Mouse (Mus musculus) kidney, postnatal 0 days (tissue): ENCODE results near the gene Pold3. TPM values are rescaled to one million over a fixed set of nuclear protein-coding genes. Genes with fewer than 3 reads are reported as not detected.

Experiments
- ATAC-seq: fragments of 200-750 bp; cut with Nextera tagmentation; replicated peaks from 2 replicates; pipeline ENCODE4 v1.8.0; 2017; ENCODE audit warnings: low read depth, moderate number of reproducible peaks, moderate TSS enrichment, moderate library complexity; ENCODE audit not compliant: low FRiP score
- DNase-seq: peaks from one replicate; pipeline ENCODE4 v3.0.0-alpha.2; 2016; ENCODE audit warnings: low spot score
- H3K27ac ChIP-seq: fragments of 300-500 bp; sonication (generic); 2 replicates; pipeline ENCODE4 v1.5.1; 2014; ENCODE audit warnings: mild to moderate bottlenecking
- H3K27me3 ChIP-seq: fragments of 300-500 bp; sonication (generic); 2 replicates; pipeline ENCODE4 v1.6.1; 2014; ENCODE audit warnings: low read length, mixed read lengths; ENCODE audit not compliant: insufficient read depth
- H3K36me3 ChIP-seq: fragments of 300-500 bp; sonication (generic); 2 replicates; pipeline ENCODE4 v1.6.1; 2014; ENCODE audit warnings: low read length, mixed read lengths; ENCODE audit not compliant: insufficient read depth
- H3K4me1 ChIP-seq: fragments of 300-500 bp; sonication (generic); replicated peaks from 2 replicates; pipeline ENCODE4 v1.6.1; 2014; ENCODE audit warnings: antibody characterized with exemption, low read length, mixed read lengths; ENCODE audit not compliant: insufficient read depth
- H3K4me2 ChIP-seq: fragments of 300-500 bp; sonication (generic); 2 replicates; pipeline ENCODE4 v1.6.1; 2014; ENCODE audit warnings: mild to moderate bottlenecking, low read length, moderate library complexity, mixed read lengths
- H3K4me3 ChIP-seq: fragments of 300-500 bp; sonication (generic); replicated peaks from 2 replicates; pipeline ENCODE4 v1.5.1; 2014; ENCODE audit warnings: low read depth, low read length
- H3K9ac ChIP-seq: fragments of 300-500 bp; sonication (generic); 2 replicates; pipeline ENCODE4 v1.6.1; 2014; ENCODE audit warnings: low read depth, low read length
- H3K9me3 ChIP-seq: fragments of 300-500 bp; sonication (generic); replicated peaks from 2 replicates; pipeline ENCODE4 v1.6.1; 2016; ENCODE audit warnings: low read length, inconsistent platforms, mixed read lengths
- CTCF ChIP-seq: IDR thresholded peaks from 2 replicates; pipeline ENCODE4 v1.5.1; 2016; ENCODE audit warnings: antibody characterized with exemption, low read depth, mild to moderate bottlenecking, moderate library complexity
- WGBS: fragments of 180-500 bp; shearing (Covaris S2); extraction: QIAGEN DNeasy Blood & Tissue Kit; methylation state at CpG from one replicate; pipeline ENCODE4 v1.1.7; 2014; 5-methylcytosine and 5-hydroxymethylcytosine counted together
- polyA plus RNA-seq: library from polyadenylated mRNA; unstranded; fragments of >200 nt; fragmentation: Nextera tagmentation; extraction: Ambion mirVana; gene quantifications from 2 replicates; pipeline ENCODE4 v1.2.1, GENCODE M21; 2015

Gene Pold3
- polyA plus RNA-seq, 1 experiment from 2014 or later, result 34.8 TPM

DNA sequence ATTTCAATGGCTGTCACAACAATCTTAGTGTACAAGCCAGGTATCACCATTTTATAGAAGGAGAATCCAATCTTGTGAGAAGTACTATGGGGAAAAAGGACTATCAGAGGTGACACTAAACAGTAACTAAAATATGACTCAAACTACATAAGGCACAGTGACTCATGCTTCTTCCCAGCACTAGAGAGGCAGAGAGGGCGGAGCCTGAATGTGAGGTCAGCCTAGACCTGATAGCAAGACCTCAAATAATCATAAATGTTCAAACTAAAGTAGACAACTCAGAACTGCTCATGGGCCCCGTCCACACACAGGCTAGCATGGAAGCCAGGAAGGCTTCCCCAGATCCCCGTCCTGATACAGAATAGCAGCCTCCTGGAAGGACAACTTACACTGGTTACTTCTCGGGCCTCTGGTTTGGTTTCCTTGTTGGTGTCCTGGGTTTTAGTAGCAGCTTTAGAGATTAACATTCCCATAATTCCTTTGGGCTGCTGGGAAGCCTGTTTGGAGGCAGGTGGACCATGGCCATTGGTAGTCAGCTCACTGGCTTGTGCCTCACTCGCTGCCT, 21.3 kb downstream of the Pold3 start:
- H3K36me3 ChIP-seq, result peaks cover 54% of the 10 kb centered on the region
- 91% methylated on average over 5 of the region's 5 CpGs for WGBS

DNA sequence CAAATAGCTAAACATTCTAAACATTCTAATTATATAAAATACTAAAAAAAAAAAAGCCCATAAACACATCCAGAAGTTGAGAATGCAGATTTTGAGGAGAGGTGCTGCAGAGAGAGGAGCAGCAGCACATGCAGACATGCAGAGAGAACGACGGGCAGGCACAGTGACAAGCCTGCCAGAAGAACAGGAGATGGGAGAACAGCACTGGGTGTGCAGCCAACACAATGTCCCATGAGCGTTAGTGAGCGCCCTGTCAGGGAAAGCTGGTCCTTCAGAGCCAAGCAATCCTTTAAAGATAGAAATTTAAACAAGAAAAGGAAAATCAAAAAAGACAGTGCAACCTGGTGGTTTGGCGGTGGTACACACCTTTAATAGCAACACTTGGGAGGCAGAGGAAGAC, 34.5 kb downstream of the Pold3 start:
- no peak for TF ChIP-seq CTCF
- H3K9me3 ChIP-seq, result no peaks in the 10 kb centered on the region; the same call in 1 of the 2 replicates
- H3K4me1 ChIP-seq, result no peaks in the 10 kb centered on the region
- no peak for DNase-seq
- H3K27me3 ChIP-seq, result no peaks in the 10 kb centered on the region
- no peak overlapping the region for H3K9ac ChIP-seq
- 97% methylated on average over 5 of the region's 5 CpGs for WGBS
- no peak overlapping the region for H3K4me2 ChIP-seq
- ATAC-seq, result no peak
- no peak overlapping the region for H3K27ac ChIP-seq
- H3K4me3 ChIP-seq, result no peak overlapping the region
- H3K36me3 ChIP-seq, result peaks cover 44% of the 10 kb centered on the region

More for the DNA sequence above, 21.3 kb downstream of the Pold3 start:
- Histone ChIP-seq H3K27ac (no peak overlapping the region), H3K9ac (no peak overlapping the region), H3K4me3 (no peak overlapping the region), H3K4me2 (no peak overlapping the region), H3K4me1 (no peaks in the 10 kb centered on the region), H3K27me3 (no peaks in the 10 kb centered on the region), H3K9me3 (no peaks in the 10 kb centered on the region)
- TF ChIP-seq CTCF, result no peak
- no peak for ATAC-seq
- DNase-seq, result no peak

DNA sequence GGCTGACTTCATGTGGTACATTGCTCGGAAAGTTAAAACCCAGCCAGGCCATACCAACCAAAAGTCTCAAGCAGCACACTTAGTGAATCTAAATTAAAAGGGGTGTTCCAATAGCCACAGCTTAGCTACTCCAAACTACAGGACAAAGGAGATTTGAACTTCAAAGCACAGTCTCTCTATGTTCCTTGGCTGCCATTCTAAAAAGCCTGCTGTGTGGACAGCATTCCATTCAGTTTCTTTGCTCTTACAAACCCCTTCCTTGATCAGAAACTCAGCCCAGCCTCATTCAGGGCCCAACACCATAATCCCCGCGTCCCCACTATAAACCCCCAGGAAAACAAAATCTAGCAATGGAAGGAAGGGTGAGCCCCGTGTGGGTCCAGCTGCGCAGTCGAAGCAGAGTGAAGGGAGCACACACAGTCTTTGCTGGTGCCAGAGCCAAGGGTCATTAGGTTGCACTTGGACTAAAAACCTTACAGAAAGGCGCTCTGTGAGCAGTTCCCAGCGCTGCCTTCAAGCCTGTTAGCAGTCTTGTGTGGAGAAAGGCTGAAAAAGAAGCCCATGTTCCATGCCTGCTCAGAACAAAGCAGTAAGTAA, 35.1 kb downstream of the Pold3 start:
- Histone ChIP-seq H3K9me3 (no peaks in the 10 kb centered on the region; the same call in 1 of the 2 replicates), H3K27me3 (no peaks in the 10 kb centered on the region), H3K27ac (no peak overlapping the region), H3K4me2 (no peak overlapping the region), H3K9ac (no peak overlapping the region), H3K36me3 (peaks cover 44% of the 10 kb centered on the region), H3K4me3 (no peak overlapping the region), H3K4me1 (no peaks in the 10 kb centered on the region)
- TF ChIP-seq CTCF, result no peak
- WGBS, result 95% methylated on average over 8 of the region's 8 CpGs
- ATAC-seq (no peak), DNase-seq (no peak)

DNA sequence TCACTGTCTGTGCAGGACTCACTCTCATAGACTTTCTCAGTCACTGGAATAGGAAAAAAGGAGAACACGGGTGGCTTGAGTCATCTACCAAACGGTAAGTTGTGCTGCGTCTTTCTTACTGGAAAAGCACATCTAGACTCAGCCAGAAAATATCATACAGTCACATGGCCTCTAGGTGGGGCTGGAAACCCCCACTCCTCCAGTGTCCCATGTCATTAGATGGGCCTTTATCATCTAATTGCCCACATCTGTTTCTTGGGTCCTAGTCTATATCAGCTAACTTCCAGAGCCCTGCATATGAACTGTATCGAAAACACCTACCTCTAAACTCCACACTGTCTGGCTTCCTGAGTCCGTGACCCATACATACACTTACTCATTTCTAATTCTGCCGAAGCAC, 37.6 kb downstream of the Pold3 start:
- Histone ChIP-seq H3K4me1 (no peaks in the 10 kb centered on the region), H3K27ac (no peak overlapping the region), H3K4me3 (no peak overlapping the region), H3K36me3 (peaks cover 37% of the 10 kb centered on the region), H3K9me3 (no peaks in the 10 kb centered on the region), H3K27me3 (no peaks in the 10 kb centered on the region), H3K4me2 (no peak overlapping the region), H3K9ac (no peak overlapping the region)
- DNase-seq, result no peak
- 94% methylated on average over 6 of the region's 6 CpGs for WGBS
- peak; percentile 30; the same call in 1 of the 2 replicates for TF ChIP-seq CTCF
- ATAC-seq, result no peak

DNA sequence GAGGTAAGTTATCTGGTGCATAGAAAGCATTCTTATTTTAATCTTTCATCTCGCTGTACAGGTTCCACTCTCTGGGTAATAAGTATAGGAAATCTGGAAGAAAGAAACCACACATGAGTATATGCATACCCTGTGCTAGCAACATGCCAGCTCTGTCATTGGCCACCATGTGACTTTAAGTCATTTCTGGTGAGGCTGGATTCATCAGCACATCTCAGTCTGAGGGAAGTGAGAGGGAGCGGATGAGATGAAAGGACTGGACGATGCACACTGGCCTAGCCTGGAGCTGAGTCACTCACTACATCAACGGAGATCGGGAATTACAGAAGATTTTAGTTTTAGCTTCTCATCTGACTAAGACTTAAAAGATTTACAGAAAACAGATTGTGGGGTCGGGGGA, 38.5 kb downstream of the Pold3 start:
- Histone ChIP-seq H3K4me1 (no peaks in the 10 kb centered on the region), H3K27ac (no peak overlapping the region), H3K27me3 (no peaks in the 10 kb centered on the region), H3K9ac (no peak overlapping the region), H3K36me3 (peaks cover 32% of the 10 kb centered on the region), H3K9me3 (no peaks in the 10 kb centered on the region), H3K4me2 (no peak overlapping the region), H3K4me3 (no peak overlapping the region)
- ATAC-seq (no peak), DNase-seq (no peak)
- no peak for TF ChIP-seq CTCF
- 95% methylated on average over 6 of the region's 6 CpGs for WGBS

- 68% methylated on average over 12 of the region's 12 CpGs for WGBS
- TF ChIP-seq CTCF, result no peak
- Histone ChIP-seq H3K4me2 (no peak overlapping the region), H3K36me3 (peaks cover 14% of the 10 kb centered on the region; the same call in 1 of the 2 replicates), H3K9ac (no peak overlapping the region), H3K9me3 (no peaks in the 10 kb centered on the region), H3K4me3 (no peak overlapping the region), H3K4me1 (no peaks in the 10 kb centered on the region), H3K27ac (no peak overlapping the region), H3K27me3 (no peaks in the 10 kb centered on the region)
- ATAC-seq (no peak), DNase-seq (no peak)
Observed at GRCm38 (mm10) chr7:100080087-100080781, 41.1 kb downstream of the Pold3 start.
